Mouse (Mus musculus) megakaryocyte-erythroid progenitor cell, adult 5-6 weeks (primary cell): ENCODE data around the gene Mdga1. TPM values are rescaled to one million over a fixed set of nuclear protein-coding genes. Genes with fewer than 3 reads are reported as not detected.

Experiments used
- ATAC-seq: replicated peaks from 2 replicates; pipeline ENCODE4 v1.8.0; 2016; ENCODE audit warnings: mild to moderate bottlenecking, inconsistent platforms; ENCODE audit not compliant: severe bottlenecking, poor library complexity, low FRiP score, low TSS enrichment
- total RNA-seq, 2 experiments: library from RNA; stranded (forward) in 1 of 2; stranded (reverse) in 1 of 2; fragments of 200-1000, 215-1000 nt in 1 of 2; fragments of >200 nt in 1 of 2; fragmentation: Nextera tagmentation in 1 of 2; gene quantifications; 2 replicates each; pipeline ENCODE4 v1.2.3; 2014 to 2017

Gene Mdga1
- total RNA-seq, 2 experiments from 2014 or later: 7.3 to 14.4 TPM

DNA sequence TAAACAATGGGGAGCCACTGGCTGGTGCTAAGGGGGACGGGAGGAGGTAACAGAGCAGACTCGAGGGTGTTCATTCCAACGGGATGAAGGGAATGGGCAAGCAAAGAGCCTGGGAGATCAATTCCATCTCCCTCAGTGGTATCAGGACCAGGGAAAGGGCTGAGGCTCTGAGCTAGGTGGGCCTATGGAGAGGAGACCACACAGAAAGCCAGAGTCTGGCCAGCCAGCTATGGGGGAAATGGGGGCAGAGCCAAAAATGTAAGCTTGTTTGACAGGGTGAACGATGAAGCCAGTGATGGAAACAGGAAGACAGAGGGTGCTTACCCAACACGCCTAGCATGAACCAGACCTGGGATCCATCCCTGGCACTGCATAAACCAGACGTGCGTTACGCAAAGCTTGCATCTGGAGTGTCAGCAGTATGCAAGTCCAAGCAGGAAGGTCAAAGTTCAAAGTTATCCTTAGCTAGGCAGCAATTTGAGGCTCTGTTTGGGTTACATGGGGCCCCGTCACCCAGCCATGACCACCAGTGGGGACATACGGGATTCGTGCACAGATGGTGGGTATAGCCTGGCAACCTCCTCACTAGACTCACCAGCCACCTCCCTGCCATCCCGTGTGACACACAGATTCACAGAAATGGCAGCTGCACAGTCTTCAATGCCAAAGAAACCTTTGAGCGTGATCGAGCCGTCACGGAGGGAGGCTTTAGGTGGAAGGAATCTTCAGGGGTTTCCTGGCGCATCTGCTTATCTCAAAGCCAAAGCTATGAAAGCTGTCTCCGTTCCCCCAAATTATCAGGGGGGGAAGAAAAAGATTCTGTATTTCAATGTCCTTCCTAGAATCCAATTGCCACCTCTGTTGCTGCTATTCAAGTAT lies 113.9 kb downstream of the Mdga1 start:
- no peak for ATAC-seq

GRCm38 (mm10) chr17:29854835-29855234 lies 115.1 kb downstream of the Mdga1 start:
- no peak for ATAC-seq

GRCm38 (mm10) chr17:29854388-29854787 lies 115.5 kb downstream of the Mdga1 start:
- 0 out of 2 replicates have a peak, but pooled peaks have one; percentile 22 for ATAC-seq

DNA sequence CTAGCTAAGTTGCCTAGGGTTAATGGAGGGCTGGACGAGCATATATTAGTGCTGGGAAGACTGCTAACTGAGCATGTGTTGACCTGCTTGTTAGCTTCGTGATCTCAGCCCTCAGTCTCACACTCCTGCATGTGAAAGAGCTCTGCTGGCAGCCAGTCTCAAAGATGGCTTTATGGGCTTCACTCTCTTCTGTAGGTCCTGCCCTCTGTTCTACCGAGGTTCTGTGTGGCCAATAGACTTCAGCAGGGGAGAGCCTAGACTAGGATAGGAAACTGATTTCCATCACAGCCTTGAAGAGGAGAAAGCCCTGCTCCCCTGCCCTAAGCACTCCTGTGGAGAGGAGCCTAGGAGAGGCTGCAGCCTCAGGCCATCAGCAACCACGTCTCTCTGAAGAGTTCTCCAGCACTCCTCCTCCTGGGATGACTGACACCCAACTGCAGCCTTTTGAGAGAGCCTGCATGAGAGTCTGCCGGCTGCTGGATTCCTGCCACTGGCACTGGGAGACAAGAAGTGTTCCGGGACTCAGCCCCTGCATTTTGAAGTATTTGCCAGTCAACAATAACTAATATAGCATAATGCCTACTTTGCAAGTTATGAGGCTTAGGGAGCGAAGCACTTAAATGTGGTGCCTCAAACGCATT lies 116.9 kb downstream of the Mdga1 start:
- no peak for ATAC-seq

GRCm38 (mm10) chr17:29849436-29849797 lies 120.5 kb downstream of the Mdga1 start:
- ATAC-seq: no peak

GRCm38 (mm10) chr17:29848793-29849435 lies 121.0 kb downstream of the Mdga1 start:
- ATAC-seq: peak; percentile 66

DNA sequence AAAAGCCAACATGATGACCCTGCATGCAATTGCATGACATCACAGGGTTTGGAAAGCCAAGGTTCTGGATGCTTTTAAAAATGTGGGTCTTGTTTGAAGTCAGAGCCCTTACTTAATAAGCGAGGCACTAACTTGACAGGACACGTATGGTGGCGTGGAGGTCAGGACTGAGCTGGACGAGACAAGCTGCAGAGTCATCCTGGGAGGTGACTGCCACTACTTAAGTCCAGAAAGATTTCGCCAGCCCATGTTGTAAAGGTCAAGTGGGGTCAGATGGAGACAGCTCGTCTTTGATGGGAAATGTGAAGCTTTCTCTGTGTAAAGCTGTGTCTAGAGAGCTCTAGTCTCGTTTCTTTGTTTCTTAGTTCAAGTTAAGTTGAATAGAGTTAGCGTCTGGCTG lies 122.6 kb downstream of the Mdga1 start:
- no peak for ATAC-seq

DNA sequence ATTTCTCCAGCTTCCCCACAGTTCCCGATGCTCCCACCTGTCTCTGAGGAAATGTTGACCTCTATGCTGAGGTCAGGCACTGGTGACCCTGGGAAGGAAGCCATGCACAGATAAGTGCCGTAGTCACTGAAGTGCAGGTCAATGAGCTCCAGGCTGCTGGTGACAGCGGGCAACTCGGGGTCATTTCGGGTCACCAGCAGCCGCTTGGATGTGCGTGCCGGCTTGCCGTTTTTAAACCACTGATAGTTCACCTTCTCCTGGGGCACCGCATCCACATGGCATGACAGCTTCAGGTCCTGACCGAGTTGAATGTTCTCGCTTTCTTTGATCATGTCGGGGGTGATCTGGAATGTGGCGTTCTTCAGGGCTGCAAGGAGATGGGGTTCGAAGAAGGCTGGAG lies 123.6 kb downstream of the Mdga1 start:
- no peak for ATAC-seq

DNA sequence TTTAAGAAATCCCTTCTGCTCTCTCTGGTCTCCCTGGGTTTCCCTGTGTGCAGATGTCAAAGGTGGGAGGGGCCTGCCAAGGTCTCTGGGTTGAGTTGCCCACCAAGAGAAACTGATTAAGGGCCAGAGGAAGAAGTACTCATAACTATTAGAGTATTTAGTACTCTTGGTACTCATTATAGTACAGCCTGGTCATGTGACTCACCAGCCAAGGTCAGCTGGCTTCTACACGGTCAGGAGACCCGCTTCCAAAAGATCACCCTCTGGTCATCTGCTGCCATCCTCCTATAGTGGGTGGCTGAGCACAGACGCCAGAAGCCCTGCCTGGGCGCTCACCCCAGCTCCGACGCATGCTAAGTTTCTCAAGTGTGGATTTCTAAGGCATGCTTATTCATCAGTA lies 124.9 kb downstream of the Mdga1 start:
- no peak for ATAC-seq

- no peak for ATAC-seq
Observed at GRCm38 (mm10) chr17:29843419-29844162, 126.3 kb downstream of the Mdga1 start.

DNA sequence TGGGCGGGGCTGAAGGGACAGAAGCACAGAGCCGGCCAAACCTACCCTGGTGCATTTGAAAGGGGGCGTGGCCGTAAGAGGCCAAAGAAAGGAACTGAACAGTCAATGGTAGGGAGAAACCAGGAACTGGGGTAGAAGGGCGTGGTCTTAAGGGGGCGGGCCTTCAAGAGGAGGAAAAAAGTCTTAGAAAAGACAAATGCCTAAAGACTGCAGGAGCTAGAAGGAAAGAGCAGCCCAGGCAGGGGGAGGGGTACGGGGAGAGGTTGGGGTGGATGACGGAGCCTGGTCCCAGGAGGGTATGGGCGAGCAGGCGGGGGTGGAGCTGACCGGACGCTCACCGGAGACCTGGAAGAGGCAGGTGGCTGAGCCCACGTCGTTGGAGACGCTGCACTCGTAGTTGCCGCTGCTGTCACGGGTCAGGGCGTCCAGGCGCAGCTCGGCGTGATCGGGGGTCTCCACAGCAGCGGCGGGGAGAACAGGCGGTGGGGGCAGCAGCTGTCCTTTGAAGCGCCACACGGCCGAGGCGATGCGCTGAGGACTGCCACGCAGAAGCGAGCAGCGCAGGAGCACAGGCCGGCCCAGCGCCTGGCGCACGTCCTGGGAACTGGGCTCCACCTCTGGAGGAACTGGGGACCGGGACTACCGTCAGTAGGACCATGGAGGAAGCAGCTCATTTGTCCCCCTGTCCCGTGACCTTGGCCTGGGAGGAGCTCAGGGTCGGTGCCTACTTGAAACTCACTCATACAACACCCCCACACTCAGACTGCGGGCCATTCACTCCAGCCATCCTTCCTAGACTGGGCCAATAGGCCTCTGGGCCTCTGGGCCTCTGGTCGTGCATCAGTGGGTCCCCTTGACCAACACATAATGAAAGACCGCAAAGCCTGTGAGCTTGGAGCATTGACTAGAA lies 127.9 kb downstream of the Mdga1 start:
- peak; percentile 87 for ATAC-seq

GRCm38 (mm10) chr17:29838029-29838428 lies 131.9 kb downstream of the Mdga1 start:
- no peak for ATAC-seq

DNA sequence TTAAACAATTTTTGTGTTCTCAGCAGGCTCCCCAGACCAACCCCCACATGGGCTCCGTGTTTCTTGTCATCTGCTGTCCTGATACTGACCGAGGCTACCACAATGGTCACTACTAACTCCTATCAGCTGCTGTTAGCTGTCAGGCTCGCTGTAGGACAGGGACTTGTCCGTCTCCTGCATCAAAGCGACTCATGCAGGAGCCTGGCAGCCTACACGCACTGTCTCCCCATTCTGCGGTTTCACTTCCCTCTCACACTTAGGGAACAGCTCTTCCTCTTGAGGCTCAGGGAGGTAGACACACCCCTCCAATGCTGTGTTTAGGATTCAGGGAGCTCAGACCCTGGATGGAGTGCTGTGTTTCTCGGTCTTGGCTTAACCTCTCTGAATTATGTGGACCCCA lies 132.4 kb downstream of the Mdga1 start:
- ATAC-seq: no peak

GRCm38 (mm10) chr17:29834768-29835167 lies 135.1 kb downstream of the Mdga1 start:
- ATAC-seq: no peak

- ATAC-seq: no peak
Observed at GRCm38 (mm10) chr17:29834333-29834732, 135.6 kb downstream of the Mdga1 start.

DNA sequence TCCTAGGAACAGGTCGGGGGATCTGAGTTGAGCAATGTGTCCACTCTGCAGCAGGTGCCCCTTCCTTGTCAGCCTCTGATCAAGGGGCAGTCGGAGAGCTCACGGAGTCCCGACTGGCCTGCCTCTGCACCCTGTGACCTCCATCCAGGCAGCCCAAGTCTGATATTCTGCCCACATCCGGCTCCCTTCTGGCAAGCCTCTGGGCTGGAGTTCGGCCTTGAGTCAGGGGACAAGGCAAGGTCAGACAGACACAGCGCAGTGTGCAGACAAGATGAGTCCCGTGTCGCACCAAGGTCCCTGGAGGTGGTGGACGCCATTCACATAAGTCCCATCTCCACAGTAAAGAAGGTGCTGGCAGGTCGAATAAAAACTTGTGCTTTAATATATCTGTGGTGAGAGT lies 138.2 kb downstream of the Mdga1 start:
- no peak for ATAC-seq

- no peak for ATAC-seq
Observed at GRCm38 (mm10) chr17:29829136-29829535, 140.8 kb downstream of the Mdga1 start.

DNA sequence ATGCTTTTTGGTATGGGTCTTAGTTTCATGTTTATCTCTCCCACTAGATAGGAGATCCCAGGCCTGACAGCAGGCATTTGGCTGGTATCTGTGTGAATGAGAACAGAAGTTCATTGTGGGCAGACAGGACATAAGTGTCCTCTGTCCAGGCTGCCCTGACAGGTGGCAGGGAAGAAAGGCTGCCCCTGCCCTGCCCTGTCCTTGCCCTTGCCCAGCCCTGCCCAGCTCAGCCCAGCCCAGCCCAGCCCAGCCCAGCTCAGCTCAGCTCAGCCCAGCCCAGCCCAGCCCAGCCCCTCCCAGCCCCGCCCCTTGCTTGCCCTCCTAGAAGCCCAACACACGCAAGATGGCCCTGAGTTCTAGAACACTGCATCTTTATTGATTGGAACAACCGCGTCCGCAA lies 142.3 kb downstream of the Mdga1 start:
- no peak for ATAC-seq
